Mouse (Mus musculus): ENCODE results near the gene AC140267.1. TPM values are rescaled to one million over a fixed set of nuclear protein-coding genes. Genes with fewer than 3 reads are reported as not detected.

AC140267.1 gene
- not detected in 2 replicates for total RNA-seq (2012; rRNA removed)
- polyA plus RNA-seq (2012; ENCODE audit: insufficient read depth in 1 of 2, insufficient read length in 2 of 2, low read depth in 1 of 2, low replicate concordance in 2 of 2, missing spikeins in 1 of 2): 1 to 10 TPM in 1 of 2 experiments, not detected in 1; 1.9 TPM

DNA sequence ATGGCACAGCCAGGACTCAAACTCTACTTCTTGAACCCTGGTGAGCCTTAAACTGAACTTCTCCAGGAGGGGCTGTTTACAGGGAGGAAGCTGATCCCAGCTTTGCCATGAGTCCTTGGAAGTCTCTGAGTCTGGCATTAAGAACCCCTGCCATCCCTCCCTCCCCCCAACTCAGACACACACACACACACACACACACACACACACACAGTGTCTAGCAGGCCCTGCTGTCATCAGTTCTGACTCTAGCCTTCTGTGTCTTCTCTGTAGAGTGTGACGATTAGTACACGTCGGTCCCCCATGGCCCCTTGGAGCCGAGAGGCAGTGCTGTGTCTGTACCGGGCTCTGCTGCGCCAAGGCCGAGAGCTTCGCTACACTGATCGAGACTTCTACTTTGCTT is at the start of gene AC140267.1:
Gene AC140267.1, plus strand, starts transcription at position 301 of the 400 bp plus-strand sequence.
- Histone ChIP-seq H3K4me3 (ENCODE audit: control insufficient read depth in 1 of 2, insufficient read depth in 1 of 2, low read depth in 2 of 2, low read length in 2 of 2) (peak within 1 kb of the TSS; percentile 95 to 100), H3K9me3 (replicated peaks; ENCODE audit: insufficient read depth, low read length) (no peaks in the 10 kb centered on the region), H3K79me2 (ENCODE audit: control insufficient read depth, insufficient read depth, low read length, poor library complexity) (peaks cover 16% of the 10 kb centered on the region), H3K27me3 (ENCODE audit: control insufficient read depth in 1 of 2, insufficient read depth in 2 of 2, low read length in 2 of 2) (no peaks in the 10 kb centered on the region), H3K9ac (ENCODE audit: control insufficient read depth, low read depth, low read length, poor library complexity, severe bottlenecking) (peak within 1 kb of the TSS; percentile 94), H3K27ac (ENCODE audit: control insufficient read depth, low read depth, low read length) (no peak within 1 kb of the TSS), H3K4me1 (ENCODE audit: control insufficient read depth in 1 of 2, insufficient read depth in 2 of 2, low read length in 2 of 2) (peaks cover 4 to 14% of the 10 kb centered on the region in 2 experiments; a peak in 3 of 4 replicates), H3K36me3 (ENCODE audit: control insufficient read depth in 1 of 2, insufficient read depth in 2 of 2, low read length in 2 of 2) (peaks cover 13 to 17% of the 10 kb centered on the region in 2 experiments)
- no peak for DNase-seq (ENCODE audit: low read depth, low spot score)
- TF ChIP-seq USF1 (IDR thresholded peaks at IDR 0.05; ENCODE audit: low read depth, low read length) (no peak), BHLHE40 (IDR thresholded peaks at IDR 0.05; ENCODE audit: borderline replicate concordance, low read depth, low read length) (no peak), JUND (IDR thresholded peaks at IDR 0.05; ENCODE audit: low read depth, low read length) (no peak), POLR2AphosphoS5 (IDR thresholded peaks at IDR 0.05; ENCODE audit: borderline replicate concordance, low read depth, low read length) (no peak)

DNA sequence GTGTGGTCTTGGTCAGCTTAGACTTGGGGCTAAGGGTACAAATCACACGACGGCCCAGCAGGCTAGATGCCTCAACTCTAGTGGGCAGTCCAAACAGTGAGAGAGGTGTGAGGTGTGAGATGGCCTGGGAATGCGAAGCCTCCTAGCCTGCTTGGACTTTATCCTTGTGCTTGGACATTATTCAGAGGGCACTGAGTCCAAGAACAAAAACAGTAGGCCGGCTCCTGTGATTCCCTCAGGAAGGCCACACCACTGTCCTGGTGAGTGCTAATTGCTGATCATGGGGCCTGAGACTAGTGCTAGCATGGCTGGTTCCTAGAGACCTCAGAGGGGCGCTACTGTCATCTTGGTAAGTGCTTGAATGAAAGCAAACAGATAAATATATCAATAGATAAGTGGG is 46.7 kb upstream of the AC140267.1 start:
- no peak overlapping the region for H3K9ac ChIP-seq (ENCODE audit: control insufficient read depth, low read depth, low read length, poor library complexity, severe bottlenecking)
- no peaks in the 10 kb centered on the region for H3K79me2 ChIP-seq (ENCODE audit: control insufficient read depth, insufficient read depth, low read length, poor library complexity)
- peaks cover 2 to 6% of the 10 kb centered on the region in 2 experiments for H3K27me3 ChIP-seq (ENCODE audit: control insufficient read depth in 1 of 2, insufficient read depth in 2 of 2, low read length in 2 of 2)
- H3K4me3 ChIP-seq (ENCODE audit: control insufficient read depth in 1 of 2, insufficient read depth in 1 of 2, low read depth in 2 of 2, low read length in 2 of 2): no peak overlapping the region
- no peak for DNase-seq (ENCODE audit: low read depth, low spot score)
- H3K27ac ChIP-seq (ENCODE audit: control insufficient read depth, low read depth, low read length): no peak overlapping the region
- H3K4me1 ChIP-seq (ENCODE audit: control insufficient read depth in 1 of 2, insufficient read depth in 2 of 2, low read length in 2 of 2): no peaks in the 10 kb centered on the region
- no peaks in the 10 kb centered on the region for H3K36me3 ChIP-seq (ENCODE audit: control insufficient read depth in 1 of 2, insufficient read depth in 2 of 2, low read length in 2 of 2)
- TF ChIP-seq KAT2A (conservative IDR thresholded peaks at IDR 0.05; ENCODE audit: low read depth, low read length) (no peak), POLR2AphosphoS5 (IDR thresholded peaks at IDR 0.05; ENCODE audit: borderline replicate concordance, low read depth, low read length) (no peak), CHD1 (IDR thresholded peaks at IDR 0.05; ENCODE audit: low read depth, low read length) (no peak), MAFK (IDR thresholded peaks at IDR 0.05; ENCODE audit: borderline replicate concordance, low read depth, low read length) (no peak), MXI1 (IDR thresholded peaks at IDR 0.05; ENCODE audit: low read depth, low read length) (no peak), JUND (IDR thresholded peaks at IDR 0.05; ENCODE audit: low read depth, low read length) (no peak), ZMIZ1 (IDR thresholded peaks at IDR 0.05; ENCODE audit: low read depth, low read length) (no peak), GABPA (IDR thresholded peaks at IDR 0.05; ENCODE audit: low read depth, low read length) (no peak)
- H3K9me3 ChIP-seq (replicated peaks; ENCODE audit: insufficient read depth, low read length): no peaks in the 10 kb centered on the region

DNA sequence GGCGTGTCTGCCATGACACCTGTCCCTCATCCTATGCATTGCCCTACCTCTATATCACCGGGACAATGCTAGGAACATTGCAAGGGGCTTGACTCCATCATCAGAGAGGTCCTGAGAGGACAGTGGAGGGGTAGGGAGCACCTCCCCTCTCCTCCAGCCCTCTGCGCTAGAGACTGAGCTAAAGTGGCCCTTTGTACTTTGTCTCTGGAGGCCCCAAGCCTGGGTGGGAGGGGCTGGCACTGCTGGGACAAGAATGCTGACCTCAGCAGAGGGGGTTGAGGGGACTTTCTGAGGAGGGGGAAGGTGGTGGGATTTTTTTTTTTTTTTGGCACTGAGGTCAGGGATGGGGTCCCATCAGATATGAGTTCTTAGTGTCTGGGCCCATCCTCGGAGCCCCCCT is 45.6 kb upstream of the AC140267.1 start:
- Histone ChIP-seq H3K27me3 (ENCODE audit: control insufficient read depth in 1 of 2, insufficient read depth in 2 of 2, low read length in 2 of 2) (peaks cover 2 to 4% of the 10 kb centered on the region in 2 experiments), H3K4me3 (ENCODE audit: control insufficient read depth in 1 of 2, insufficient read depth in 1 of 2, low read depth in 2 of 2, low read length in 2 of 2) (no peak overlapping the region), H3K79me2 (ENCODE audit: control insufficient read depth, insufficient read depth, low read length, poor library complexity) (no peaks in the 10 kb centered on the region), H3K9me3 (replicated peaks; ENCODE audit: insufficient read depth, low read length) (no peaks in the 10 kb centered on the region), H3K27ac (ENCODE audit: control insufficient read depth, low read depth, low read length) (no peak overlapping the region), H3K4me1 (ENCODE audit: control insufficient read depth in 1 of 2, insufficient read depth in 2 of 2, low read length in 2 of 2) (no peaks in the 10 kb centered on the region), H3K36me3 (ENCODE audit: control insufficient read depth in 1 of 2, insufficient read depth in 2 of 2, low read length in 2 of 2) (no peaks in the 10 kb centered on the region), H3K9ac (ENCODE audit: control insufficient read depth, low read depth, low read length, poor library complexity, severe bottlenecking) (no peak overlapping the region)
- no peak for DNase-seq (ENCODE audit: low read depth, low spot score)
- no peak for TF ChIP-seq CHD1 (IDR thresholded peaks at IDR 0.05; ENCODE audit: low read depth, low read length)
- TF ChIP-seq ZNF384 (IDR thresholded peaks at IDR 0.05; ENCODE audit: low read depth, low read length): no peak
- TF ChIP-seq GATA1 (IDR thresholded peaks at IDR 0.05; ENCODE audit: low read depth, low read length): no peak
- no peak for TF ChIP-seq POLR2AphosphoS2 (IDR thresholded peaks at IDR 0.05; ENCODE audit: low read length)
- TF ChIP-seq ZMIZ1 (IDR thresholded peaks at IDR 0.05; ENCODE audit: low read depth, low read length): no peak
- TF ChIP-seq NRF1 (IDR thresholded peaks at IDR 0.05; ENCODE audit: insufficient read depth, low read depth, low read length, poor library complexity, severe bottlenecking): no peak

Data from MEL (cell line).